Mouse (Mus musculus) ES-E14 (cell line): ENCODE measurements around the gene Sec16a.

Source experiments
- CHD2 ChIP-seq: IDR thresholded peaks from 2 replicates; pipeline ENCODE4 v1.6.1; 2014; ENCODE audit warnings: mild to moderate bottlenecking, low read depth, low read length, inconsistent platforms
- HCFC1 ChIP-seq: IDR thresholded peaks from 2 replicates; pipeline ENCODE4 v1.6.1; 2012; ENCODE audit warnings: low read length, inconsistent platforms, borderline replicate concordance; ENCODE audit not compliant: insufficient read depth
- MAFK ChIP-seq: IDR thresholded peaks from 2 replicates; pipeline ENCODE4 v1.6.1; 2014; ENCODE audit warnings: mild to moderate bottlenecking, low read depth, low read length, inconsistent platforms; ENCODE audit not compliant: insufficient read depth
- ZC3H11A ChIP-seq: IDR thresholded peaks from 2 replicates; pipeline ENCODE4 v1.6.1; 2012; ENCODE audit warnings: low read depth, mild to moderate bottlenecking, inconsistent platforms, low read length, borderline replicate concordance
- ZNF384 ChIP-seq: IDR thresholded peaks from 2 replicates; pipeline ENCODE4 v1.6.1; 2012; ENCODE audit warnings: low read depth, low read length, inconsistent platforms

GRCm38 (mm10) chr2:26387713-26388112 lies 57.3 kb downstream of the Sec16a start:
- TF ChIP-seq ZNF384: no peak
- no peak for TF ChIP-seq CHD2
- TF ChIP-seq ZC3H11A: no peak
- TF ChIP-seq HCFC1: no peak
- TF ChIP-seq MAFK: no peak
